Mouse (Mus musculus) neural tube, embryonic 13.5 days (tissue): ENCODE measurements around the gene Spint2. TPM values are rescaled to one million over a fixed set of nuclear protein-coding genes. Genes with fewer than 3 reads are reported as not detected.
"Not testable (repeated sequence)": the region's sequence is repeated elsewhere in the genome, so short reads cannot be mapped to it uniquely, and the experiment has no call there.

Experiments used
- ATAC-seq: fragments of 200-750 bp; cut with Nextera tagmentation; 2 replicates; pipeline ENCODE4 v1.8.0; 2017; ENCODE audit warnings: low read depth, mild to moderate bottlenecking, moderate TSS enrichment, moderate library complexity
- H3K27ac ChIP-seq: fragments of 300-500 bp; sonication (generic); replicated peaks from 2 replicates; pipeline ENCODE4 v1.5.1; 2015; ENCODE audit warnings: moderate library complexity, mild to moderate bottlenecking, inconsistent platforms
- H3K27me3 ChIP-seq: fragments of 300-500 bp; sonication (generic); 2 replicates; pipeline ENCODE4 v1.6.1; 2015; ENCODE audit warnings: mild to moderate bottlenecking, inconsistent platforms
- H3K36me3 ChIP-seq: fragments of 300-500 bp; sonication (generic); 2 replicates; pipeline ENCODE4 v1.6.1; 2015; ENCODE audit warnings: mild to moderate bottlenecking, inconsistent platforms
- H3K4me1 ChIP-seq: fragments of 300-500 bp; sonication (generic); replicated peaks from 2 replicates; pipeline ENCODE4 v1.6.1; 2015; ENCODE audit warnings: inconsistent platforms
- H3K4me2 ChIP-seq: fragments of 300-500 bp; sonication (generic); 2 replicates; pipeline ENCODE4 v1.6.1; 2015; ENCODE audit warnings: inconsistent platforms, mild to moderate bottlenecking, moderate library complexity
- H3K4me3 ChIP-seq: fragments of 300-500 bp; sonication (generic); 2 replicates; pipeline ENCODE4 v1.5.1; 2015; ENCODE audit warnings: mild to moderate bottlenecking, inconsistent platforms
- H3K9ac ChIP-seq: fragments of 300-500 bp; sonication (generic); 2 replicates; pipeline ENCODE4 v1.6.1; 2015; ENCODE audit warnings: moderate library complexity, mild to moderate bottlenecking, inconsistent platforms
- H3K9me3 ChIP-seq: fragments of 300-500 bp; sonication (generic); 2 replicates; pipeline ENCODE4 v1.6.1; 2016; ENCODE audit warnings: inconsistent platforms
- WGBS: fragments of 180-500 bp; shearing (Covaris S2); methylation state at CpG from one replicate; pipeline ENCODE4 v1.1.7; 2015; 5-methylcytosine and 5-hydroxymethylcytosine counted together
- polyA plus RNA-seq: library from polyadenylated mRNA; unstranded; fragments of >200 nt; fragmentation: Nextera tagmentation; extraction: Ambion mirVana; gene quantifications from 2 replicates; pipeline ENCODE4 v1.2.1, GENCODE M21; 2015

The Spint2 gene
- polyA plus RNA-seq, 1 experiment from 2014 or later = 28.8 TPM

GRCm38 (mm10) chr7:29246619-29247313, 34.9 kb downstream of the Spint2 start:
- 93% methylated on average over 21 of the region's 21 CpGs for WGBS
- H3K27ac ChIP-seq = no peak overlapping the region

GRCm38 (mm10) chr7:29246015-29246414, 35.7 kb downstream of the Spint2 start:
- H3K36me3 ChIP-seq = peaks cover 20% of the 10 kb centered on the region
- peaks cover 12% of the 10 kb centered on the region; the same call in 1 of the 2 replicates for H3K4me1 ChIP-seq
- H3K9me3 ChIP-seq = no peaks in the 10 kb centered on the region
- H3K27ac ChIP-seq = no peak overlapping the region
- H3K4me2 ChIP-seq = no peak overlapping the region
- no peak overlapping the region for H3K9ac ChIP-seq
- no peak for ATAC-seq
- peaks cover 31% of the 10 kb centered on the region for H3K27me3 ChIP-seq
- no peak overlapping the region for H3K4me3 ChIP-seq
- 89% methylated on average over 5 of the region's 5 CpGs for WGBS

More at GRCm38 (mm10) chr7:29246619-29247313, 34.9 kb downstream of the Spint2 start:
- Histone ChIP-seq H3K27me3 (peaks cover 31% of the 10 kb centered on the region), H3K9me3 (no peaks in the 10 kb centered on the region), H3K9ac (no peak overlapping the region), H3K4me3 (no peak overlapping the region), H3K4me2 (no peak overlapping the region), H3K36me3 (peaks cover 20% of the 10 kb centered on the region), H3K4me1 (peaks cover 12% of the 10 kb centered on the region; the same call in 1 of the 2 replicates)
- ATAC-seq = no peak

GRCm38 (mm10) chr7:29244732-29245416, 36.8 kb downstream of the Spint2 start:
- peaks cover 31% of the 10 kb centered on the region for H3K27me3 ChIP-seq
- no peak overlapping the region for H3K4me3 ChIP-seq
- peaks cover 12% of the 10 kb centered on the region; the same call in 1 of the 2 replicates for H3K4me1 ChIP-seq
- H3K4me2 ChIP-seq = no peak overlapping the region
- peaks cover 20% of the 10 kb centered on the region for H3K36me3 ChIP-seq
- no peaks in the 10 kb centered on the region for H3K9me3 ChIP-seq
- no peak overlapping the region for H3K9ac ChIP-seq
- 87% methylated on average over 7 of the region's 7 CpGs for WGBS
- no peak for ATAC-seq
- no peak overlapping the region for H3K27ac ChIP-seq

GRCm38 (mm10) chr7:29238019-29238967, 43.4 kb downstream of the Spint2 start, which contains the start of gene Yif1b:
Gene Yif1b, plus strand, starts transcription at chr7:29238329.
- peaks cover 8% of the 10 kb centered on the region for H3K27me3 ChIP-seq
- H3K4me1 ChIP-seq = peaks cover 14% of the 10 kb centered on the region
- H3K4me3 ChIP-seq = peak within 1 kb of the TSS; percentile 55
- peak within 1 kb of the TSS; percentile 69 for H3K4me2 ChIP-seq
- under 1% methylated on average over 60 of the region's 60 CpGs for WGBS
- no peaks in the 10 kb centered on the region for H3K36me3 ChIP-seq
- peak; percentile 98 for ATAC-seq
- H3K27ac ChIP-seq = peak within 1 kb of the TSS; percentile 88
- no peaks in the 10 kb centered on the region for H3K9me3 ChIP-seq
- peak within 1 kb of the TSS; percentile 71 for H3K9ac ChIP-seq

GRCm38 (mm10) chr7:29237596-29237995, 44.1 kb downstream of the Spint2 start:
- H3K4me2 ChIP-seq = peak overlapping the region; percentile 69
- H3K27ac ChIP-seq = peak overlapping the region; percentile 88
- H3K9ac ChIP-seq = peak overlapping the region; percentile 56
- 30% methylated on average over 6 of the region's 6 CpGs for WGBS
- not testable (repeated sequence) for H3K36me3 ChIP-seq, H3K9me3 ChIP-seq
- peak; percentile 32; the same call in 1 of the 2 replicates for ATAC-seq
- peaks cover 15% of the 10 kb centered on the region for H3K27me3 ChIP-seq
- H3K4me1 ChIP-seq = peaks cover 14% of the 10 kb centered on the region
- H3K4me3 ChIP-seq = peak overlapping the region; percentile 55

- Histone ChIP-seq H3K4me3 (no peak overlapping the region), H3K4me1 (peaks cover 24% of the 10 kb centered on the region), H3K27me3 (peaks cover 25% of the 10 kb centered on the region), H3K36me3 (no peaks in the 10 kb centered on the region), H3K4me2 (no peak overlapping the region), H3K27ac (no peak overlapping the region), H3K9me3 (no peaks in the 10 kb centered on the region), H3K9ac (no peak overlapping the region)
- no peak for ATAC-seq
- WGBS = 87% methylated on average over 4 of the region's 4 CpGs
These were observed 45.1 kb downstream of the Spint2 start for GRCm38 (mm10) chr7:29236593-29236992.

GRCm38 (mm10) chr7:29234661-29235060, 47.1 kb downstream of the Spint2 start:
- H3K4me2 ChIP-seq = no peak overlapping the region
- no peak for ATAC-seq
- H3K9ac ChIP-seq = no peak overlapping the region
- H3K9me3 ChIP-seq = no peaks in the 10 kb centered on the region
- no peaks in the 10 kb centered on the region for H3K36me3 ChIP-seq
- peaks cover 21% of the 10 kb centered on the region for H3K4me1 ChIP-seq
- WGBS = 79% methylated on average over 5 of the region's 5 CpGs
- H3K4me3 ChIP-seq = no peak overlapping the region
- peaks cover 45% of the 10 kb centered on the region for H3K27me3 ChIP-seq
- no peak overlapping the region for H3K27ac ChIP-seq

- Histone ChIP-seq H3K27me3 (peaks cover 47% of the 10 kb centered on the region), H3K4me1 (peaks cover 12% of the 10 kb centered on the region), H3K9ac (no peak overlapping the region), H3K36me3 (no peaks in the 10 kb centered on the region), H3K4me3 (no peak overlapping the region), H3K4me2 (no peak overlapping the region), H3K9me3 (no peaks in the 10 kb centered on the region), H3K27ac (no peak overlapping the region)
- WGBS = 77% methylated on average over 6 of the region's 6 CpGs
- ATAC-seq = no peak
These were observed 48.0 kb downstream of the Spint2 start for GRCm38 (mm10) chr7:29233745-29234144.

GRCm38 (mm10) chr7:29232247-29233013, 49.3 kb downstream of the Spint2 start, which contains the start of gene Kcnk6:
Gene Kcnk6, minus strand, starts transcription at chr7:29232515.
- peak within 1 kb of the TSS; percentile 86 for H3K4me2 ChIP-seq
- H3K9ac ChIP-seq = peak within 1 kb of the TSS; percentile 66
- no peak within 1 kb of the TSS for H3K27ac ChIP-seq
- H3K4me3 ChIP-seq = peak within 1 kb of the TSS; percentile 48
- 1% methylated on average over 60 of the region's 62 CpGs for WGBS
- no peaks in the 10 kb centered on the region for H3K9me3 ChIP-seq
- no peaks in the 10 kb centered on the region for H3K36me3 ChIP-seq
- peaks cover 10% of the 10 kb centered on the region for H3K4me1 ChIP-seq
- no peak for ATAC-seq
- H3K27me3 ChIP-seq = peaks cover 47% of the 10 kb centered on the region

- 51% methylated on average over 3 of the region's 3 CpGs for WGBS
- no peak for ATAC-seq
- H3K27me3 ChIP-seq = peaks cover 47% of the 10 kb centered on the region
- H3K4me3 ChIP-seq = peak overlapping the region; percentile 48
- no peak overlapping the region for H3K27ac ChIP-seq
- no peaks in the 10 kb centered on the region for H3K9me3 ChIP-seq
- peak overlapping the region; percentile 86 for H3K4me2 ChIP-seq
- no peaks in the 10 kb centered on the region for H3K36me3 ChIP-seq
- peaks cover 10% of the 10 kb centered on the region for H3K4me1 ChIP-seq
- H3K9ac ChIP-seq = peak overlapping the region; percentile 66; the same call in 1 of the 2 replicates
These were observed 50.2 kb downstream of the Spint2 start for GRCm38 (mm10) chr7:29231517-29231916.

- Histone ChIP-seq H3K27ac (no peak overlapping the region), H3K27me3 (peaks cover 47% of the 10 kb centered on the region), H3K36me3 (no peaks in the 10 kb centered on the region), H3K9ac (no peak overlapping the region), H3K4me1 (peaks cover 10% of the 10 kb centered on the region), H3K4me3 (no peak overlapping the region), H3K4me2 (no peak overlapping the region), H3K9me3 (no peaks in the 10 kb centered on the region)
- WGBS = 33% methylated on average over 3 of the region's 3 CpGs
- no peak for ATAC-seq
These were observed 51.2 kb downstream of the Spint2 start for GRCm38 (mm10) chr7:29230560-29230959.
